Comparison of ENCODE assay signal across 34 mouse cellular contexts in the genomic region with DNA sequence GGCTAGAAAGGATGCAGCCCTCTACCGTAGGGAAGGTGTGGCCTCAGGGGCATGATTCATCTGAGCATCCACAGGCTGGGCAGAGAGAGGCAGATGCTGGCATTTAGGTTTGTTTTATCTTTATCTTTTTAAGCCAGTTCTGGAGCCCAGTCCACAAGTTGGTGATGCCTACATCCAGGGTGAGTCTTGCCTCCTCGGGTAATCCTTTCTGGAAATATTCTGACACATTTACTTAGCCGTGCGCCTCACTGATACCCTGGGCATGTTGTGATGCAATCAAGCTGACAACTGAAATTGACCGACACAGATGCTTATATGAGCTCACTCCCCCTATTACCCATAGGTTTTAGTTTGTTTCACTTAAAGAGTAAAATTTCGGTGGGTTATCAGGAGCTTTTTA. TPM values are rescaled to one million over a fixed set of nuclear protein-coding genes. Genes with fewer than 3 reads are reported as not detected.
A peak's percentile ranks its signal among the peaks of the same experiment; 100 is the strongest.
DNase-seq lines count a peak whose midpoint lies in the region; ATAC-seq and TF ChIP-seq lines count a peak whose summit lies in the region.
"Had no signal": no experiment of that assay in that cellular context is flagged by ENCODE, and none has a peak within 500 bp of the region (broad histone marks: within the 10 kb centered on the region; RNA-seq: fewer than 3 reads in every experiment).

No protein-coding gene starts in this region.

- no peaks in the 10 kb centered on the region for H3K27me3 ChIP-seq in liver, postnatal 0 days (ENCODE audit: insufficient read depth, low read length)
- 0 out of 2 replicates have a peak, but pooled peaks cover 2% of the 10 kb centered on the region for H3K27me3 ChIP-seq in midbrain, embryonic 13.5 days
- H3K27me3 ChIP-seq: embryonic facial prominence, embryonic 13.5 days; forebrain, embryonic 12.5 days; heart, embryonic 15.5 days; limb, embryonic 15.5 days; neural tube, embryonic 12.5 days had no signal

- TF ChIP-seq EP300 in liver, postnatal 0 days (IDR thresholded peaks at IDR 0.05; ENCODE audit: low read depth) = no peak

- peaks cover 19% of the 10 kb centered on the region for H3K36me3 ChIP-seq in liver, postnatal 0 days (replicated peaks; ENCODE audit: insufficient read depth, low read length)
- no peaks in the 10 kb centered on the region for H3K36me3 ChIP-seq in midbrain, embryonic 13.5 days
- H3K36me3 ChIP-seq: embryonic facial prominence, embryonic 13.5 days; forebrain, embryonic 12.5 days; heart, embryonic 10.5 days; heart, embryonic 15.5 days; limb, embryonic 10.5 days; limb, embryonic 15.5 days; neural tube, embryonic 12.5 days had no signal

- H3K9me3 ChIP-seq in liver, postnatal 0 days (ENCODE audit: low read length) = no peaks in the 10 kb centered on the region
- H3K9me3 ChIP-seq in midbrain, embryonic 13.5 days = no peaks in the 10 kb centered on the region
- H3K9me3 ChIP-seq: embryonic facial prominence, embryonic 13.5 days; forebrain, embryonic 12.5 days; heart, embryonic 10.5 days; heart, embryonic 15.5 days; limb, embryonic 10.5 days; limb, embryonic 15.5 days; neural tube, embryonic 12.5 days had no signal

- H3K27ac ChIP-seq in liver, postnatal 0 days (ENCODE audit: low read depth) = no peak overlapping the region
- H3K27ac ChIP-seq in midbrain, embryonic 13.5 days = no peak overlapping the region
- H3K27ac ChIP-seq: embryonic facial prominence, embryonic 13.5 days; forebrain, embryonic 12.5 days; heart, embryonic 10.5 days; heart, embryonic 15.5 days; hindbrain, embryonic 14.5 days; kidney, postnatal 0 days; limb, embryonic 10.5 days; limb, embryonic 15.5 days; neural tube, embryonic 12.5 days; stomach, postnatal 0 days had no signal

- DNase-seq in liver, postnatal 0 days = no peak
- DNase-seq in liver = no peak
- DNase-seq in c-Kit-negative CD71-positive TER-119-positive erythroid progenitor cells, embryonic 14.5 days (ENCODE audit: low read depth, low spot score) = peak; percentile 84
- peak; percentile 25 for DNase-seq in naive thymus-derived CD4-positive, alpha-beta T cell, adult 2 months (ENCODE audit: low read depth)
- DNase-seq in kidney, adult 9 months = no peak
- DNase-seq: adrenal gland, adult 8-10 months; cerebellum, adult 11-12 months; cerebellum, postnatal 10 days; forebrain, postnatal 0 days; gastrocnemius, postnatal 10 days; heart, adult 11 months; heart, postnatal 36 days; kidney, adult 2 months; kidney, postnatal 4 days; layer of hippocampus, postnatal 36 days; lung, postnatal 36 days; midbrain, embryonic 14.5 days; right cerebral cortex, adult 18-20 months; spleen, adult 18-20 months; thymus, adult 2 months; thymus, postnatal 4 days had no signal

- WGBS in liver, postnatal 0 days (ENCODE audit: insufficient replicate concordance) = 64% methylated on average over 6 of the region's 6 CpGs
- WGBS in midbrain, embryonic 13.5 days = 85% methylated on average over 6 of the region's 6 CpGs

- peak overlapping the region; percentile 69; the same call in 1 of the 2 replicates for H3K4me3 ChIP-seq in liver, postnatal 0 days (ENCODE audit: low read depth, low read length)
- H3K4me3 ChIP-seq in midbrain, embryonic 13.5 days (replicated peaks) = no peak overlapping the region
- H3K4me3 ChIP-seq: embryonic facial prominence, embryonic 13.5 days; forebrain, embryonic 12.5 days; heart, embryonic 10.5 days; heart, embryonic 15.5 days; limb, embryonic 10.5 days; limb, embryonic 15.5 days; neural tube, embryonic 12.5 days had no signal

- no peak for TF ChIP-seq CTCF in liver, postnatal 0 days (IDR thresholded peaks at IDR 0.05; ENCODE audit: low read depth)

- peaks cover 39% of the 10 kb centered on the region for H3K4me1 ChIP-seq in liver, postnatal 0 days (ENCODE audit: insufficient read depth)
- no peaks in the 10 kb centered on the region for H3K4me1 ChIP-seq in midbrain, embryonic 13.5 days (replicated peaks)
- H3K4me1 ChIP-seq: forebrain, embryonic 12.5 days; limb, embryonic 15.5 days had no signal

- peak overlapping the region; percentile 71 for H3K4me2 ChIP-seq in liver, postnatal 0 days (ENCODE audit: low read depth, low read length)
- no peak overlapping the region for H3K4me2 ChIP-seq in midbrain, embryonic 13.5 days (replicated peaks)
- H3K4me2 ChIP-seq: embryonic facial prominence, embryonic 13.5 days; forebrain, embryonic 12.5 days; hindbrain, embryonic 14.5 days; limb, embryonic 15.5 days; neural tube, embryonic 12.5 days had no signal

- no peak for ATAC-seq in liver, postnatal 0 days
- peak; percentile 16 for ATAC-seq in CD4-positive, CD25-positive, alpha-beta regulatory T cell, adult 4 months
- no peak for ATAC-seq in midbrain, embryonic 13.5 days
- ATAC-seq: forebrain, postnatal 0 days had no signal

- no peak overlapping the region for H3K9ac ChIP-seq in liver, postnatal 0 days (replicated peaks)
- H3K9ac ChIP-seq in midbrain, embryonic 13.5 days (replicated peaks) = no peak overlapping the region
- H3K9ac ChIP-seq: embryonic facial prominence, embryonic 13.5 days; forebrain, embryonic 12.5 days; forebrain, postnatal 0 days; heart, embryonic 15.5 days; hindbrain, embryonic 14.5 days; limb, embryonic 15.5 days; neural tube, embryonic 12.5 days had no signal

RNA-seq across cellular contexts. Expression of a gene that starts 17.4 kb away (rescaled TPM):
- 17.2 and 18.2 TPM in 2 replicates for polyA plus RNA-seq in liver, postnatal 0 days (2015; fragmentation: Nextera tagmentation; extraction: Ambion mirVana)
- polyA plus RNA-seq in CD4-positive, CD25-positive, alpha-beta regulatory T cell, adult 4 months (2017; shearing (Covaris generic)) = 10 to 100 TPM; 51.0 to 68.1 TPM
- polyA plus RNA-seq in midbrain, embryonic 13.5 days (2015; fragmentation: Nextera tagmentation; extraction: Ambion mirVana) = 0.67 and 0.98 TPM in 2 replicates

RNA-seq across cellular contexts. Expression of a gene that starts 17.5 kb away (rescaled TPM):
- polyA plus RNA-seq in liver, postnatal 0 days (2015; fragmentation: Nextera tagmentation; extraction: Ambion mirVana) = 42.4 and 43.7 TPM in 2 replicates
- polyA plus RNA-seq in CD4-positive, CD25-positive, alpha-beta regulatory T cell, adult 4 months (2017; shearing (Covaris generic)) = 100 to 1,000 TPM; 433 to 495 TPM
- 1.3 and 1.6 TPM in 2 replicates for polyA plus RNA-seq in midbrain, embryonic 13.5 days (2015; fragmentation: Nextera tagmentation; extraction: Ambion mirVana)

RNA-seq across cellular contexts. Expression of a gene that starts 45.4 kb away (rescaled TPM):
- polyA plus RNA-seq in liver, postnatal 0 days (2015; fragmentation: Nextera tagmentation; extraction: Ambion mirVana) = 87.7 and 87.9 TPM in 2 replicates
- 10 to 100 TPM; 66.8 to 74.2 TPM for polyA plus RNA-seq in CD4-positive, CD25-positive, alpha-beta regulatory T cell, adult 4 months (2017; shearing (Covaris generic))
- 114 and 120 TPM in 2 replicates for polyA plus RNA-seq in midbrain, embryonic 13.5 days (2015; fragmentation: Nextera tagmentation; extraction: Ambion mirVana)

RNA-seq across cellular contexts. Expression of a gene that starts 48.5 kb away (rescaled TPM):
- 4.2 and 5.3 TPM in 2 replicates for polyA plus RNA-seq in liver, postnatal 0 days (2015; fragmentation: Nextera tagmentation; extraction: Ambion mirVana)
- polyA plus RNA-seq in CD4-positive, CD25-positive, alpha-beta regulatory T cell, adult 4 months (2017; shearing (Covaris generic)) = 1 to 10 TPM; 6.5 to 7.8 TPM
- 17.5 and 19.1 TPM in 2 replicates for polyA plus RNA-seq in midbrain, embryonic 13.5 days (2015; fragmentation: Nextera tagmentation; extraction: Ambion mirVana)

RNA-seq across cellular contexts. Expression of a gene that starts 57.8 kb away (rescaled TPM):
- polyA plus RNA-seq in liver, postnatal 0 days (2015; fragmentation: Nextera tagmentation; extraction: Ambion mirVana) = 4.9 and 7.0 TPM in 2 replicates
- not detected for polyA plus RNA-seq in CD4-positive, CD25-positive, alpha-beta regulatory T cell, adult 4 months (2017; shearing (Covaris generic))
- polyA plus RNA-seq in midbrain, embryonic 13.5 days (2015; fragmentation: Nextera tagmentation; extraction: Ambion mirVana) = not detected in 2 replicates
- polyA plus RNA-seq: embryonic facial prominence, embryonic 13.5 days; forebrain, embryonic 12.5 days; forebrain, postnatal 0 days; heart, embryonic 10.5 days; heart, embryonic 15.5 days; hindbrain, embryonic 14.5 days; kidney, adult 2 months; limb, embryonic 10.5 days; lung, embryonic 16.5 days; midbrain, embryonic 14.5 days had no signal

Comparison
In these comparisons a context has a peak if more than half of its experiments do, and no peak if none do; other contexts are left out.
1. DNase-seq: peak in c-Kit-negative CD71-positive TER-119-positive erythroid progenitor cells, embryonic 14.5 days (single experiment) and naive thymus-derived CD4-positive, alpha-beta T cell, adult 2 months (single experiment); none in liver, postnatal 0 days (single experiment), liver (single experiment) and kidney, adult 9 months (single experiment).
2. RNA of a gene that starts 17.5 kb away (polyA plus RNA-seq): 433 to 495 TPM in CD4-positive, CD25-positive, alpha-beta regulatory T cell, adult 4 months and 42.4 to 43.7 TPM in liver, postnatal 0 days; 1.3 to 1.6 TPM in midbrain, embryonic 13.5 days; every median in the first group is over 10 times any median in the second.